Mouse (Mus musculus): ENCODE data around the gene Prdm12. TPM values are rescaled to one million over a fixed set of nuclear protein-coding genes. Genes with fewer than 3 reads are reported as not detected.
A peak's percentile ranks its signal among the peaks of the same experiment; 100 is the strongest.
"Not testable (repeated sequence)": the region's sequence is repeated elsewhere in the genome, so short reads cannot be mapped to it uniquely, and the experiment has no call there.

Gene Prdm12
- total RNA-seq, 1 experiment from 2014 or later = not detected

- DNase-seq = no peak
Measured at GRCm38 (mm10) chr2:31641929-31642328, 2.1 kb downstream of the Prdm12 start.

GRCm38 (mm10) chr2:31653971-31654853 lies 14.4 kb downstream of the Prdm12 start:
- DNase-seq = peak; percentile 38

- DNase-seq = peak; percentile 70
Measured at GRCm38 (mm10) chr2:31654854-31655559, 15.2 kb downstream of the Prdm12 start.

- no peak for DNase-seq
Measured at GRCm38 (mm10) chr2:31656374-31656773, 16.5 kb downstream of the Prdm12 start.

DNA sequence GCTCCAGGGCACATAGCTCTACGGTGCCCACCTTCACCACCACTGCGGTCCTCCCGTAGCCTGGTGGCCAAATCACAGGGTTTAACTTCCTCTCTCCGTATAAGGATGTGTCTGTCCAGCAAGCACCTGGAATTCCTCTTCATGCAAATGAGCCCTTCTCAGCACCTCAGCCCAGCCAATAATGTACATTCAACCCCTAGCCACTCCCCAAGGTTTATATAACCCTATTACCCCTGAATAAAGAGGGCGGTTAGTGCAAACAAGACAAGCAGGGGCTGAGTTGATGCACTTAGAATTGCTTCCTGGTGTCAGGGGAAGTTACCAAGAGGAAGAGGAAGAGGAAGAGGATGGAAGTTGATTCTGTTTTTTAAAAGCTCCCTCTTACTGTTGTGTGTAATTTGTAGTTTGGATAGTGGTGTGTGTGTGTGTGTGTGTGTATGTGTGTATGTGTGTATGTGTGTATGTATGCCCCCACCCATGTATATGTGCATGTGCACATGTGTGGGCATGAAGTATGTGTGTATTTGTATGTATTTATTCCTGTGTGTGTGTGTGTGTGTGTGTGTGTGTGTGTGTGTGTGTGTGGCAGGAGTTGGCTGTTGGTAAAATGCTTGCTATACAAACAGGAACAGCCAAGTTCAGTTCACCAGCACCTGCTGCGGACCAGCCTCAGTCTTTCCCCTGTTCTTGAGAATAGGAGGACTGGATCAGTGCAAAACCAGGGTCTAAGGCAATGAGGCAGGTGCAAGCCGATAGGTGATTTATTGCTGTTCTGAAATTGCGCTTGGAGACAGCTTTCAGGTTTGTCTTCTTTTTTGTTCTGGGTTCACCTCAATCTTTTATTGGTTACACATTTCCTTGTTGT lies 23.3 kb downstream of the Prdm12 start:
- DNase-seq = no peak

- no peak for DNase-seq
Measured at GRCm38 (mm10) chr2:31663804-31664180, 24.0 kb downstream of the Prdm12 start.

GRCm38 (mm10) chr2:31667332-31667731 lies 27.5 kb downstream of the Prdm12 start:
- DNase-seq = peak; percentile 52

- DNase-seq = peak; percentile 94
Measured at GRCm38 (mm10) chr2:31670551-31671035, 30.8 kb downstream of the Prdm12 start, which contains the start of gene Exosc2. Gene Exosc2, plus strand, starts transcription at chr2:31670715.

DNA sequence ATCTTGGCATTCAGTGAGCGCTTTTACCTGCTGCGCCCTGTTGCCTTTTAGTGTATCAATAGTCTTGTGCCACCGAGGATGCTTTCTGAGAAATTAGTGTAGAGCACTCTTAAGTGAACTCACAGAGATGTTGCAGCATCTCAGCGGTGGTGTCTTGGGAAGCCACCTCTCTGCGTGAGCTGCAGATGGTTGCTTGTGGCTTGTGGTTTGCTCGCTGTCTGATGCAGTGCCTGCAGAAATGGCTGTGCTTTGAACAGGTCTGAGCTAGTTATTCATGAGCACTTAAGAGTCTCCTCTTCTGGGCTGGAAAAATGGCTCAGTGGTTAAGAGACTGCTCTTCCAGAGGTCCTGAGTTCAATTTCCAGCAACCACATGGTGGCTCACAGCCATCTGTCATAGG lies 38.8 kb downstream of the Prdm12 start:
- DNase-seq = no peak

- DNase-seq = not testable (repeated sequence)
Measured at GRCm38 (mm10) chr2:31681051-31681707, 41.3 kb downstream of the Prdm12 start.

DNA sequence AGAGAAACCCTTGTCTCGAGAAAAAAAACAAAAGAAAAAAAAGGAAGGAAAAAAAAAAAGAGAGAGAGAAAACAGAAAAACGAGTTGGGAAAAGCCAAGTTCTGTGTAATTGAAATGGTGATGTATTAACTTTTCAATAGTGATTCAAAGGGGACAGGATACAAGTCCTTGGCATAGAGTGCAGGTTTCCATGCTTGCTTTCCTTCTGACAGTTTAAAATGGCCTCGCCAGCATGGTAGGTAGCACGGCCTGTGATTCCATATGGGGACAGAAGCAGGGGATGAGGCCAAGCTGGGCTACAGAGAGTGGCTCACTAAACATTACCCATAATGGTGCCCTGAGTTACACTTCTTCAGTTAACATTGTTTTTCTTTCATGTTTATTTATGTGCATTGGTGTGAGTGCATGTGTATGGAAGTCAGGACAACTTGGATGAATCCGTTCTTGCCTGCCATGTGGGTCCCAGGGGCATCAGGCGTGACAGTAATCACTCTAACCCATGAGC lies 41.9 kb downstream of the Prdm12 start:
- DNase-seq = no peak

DNA sequence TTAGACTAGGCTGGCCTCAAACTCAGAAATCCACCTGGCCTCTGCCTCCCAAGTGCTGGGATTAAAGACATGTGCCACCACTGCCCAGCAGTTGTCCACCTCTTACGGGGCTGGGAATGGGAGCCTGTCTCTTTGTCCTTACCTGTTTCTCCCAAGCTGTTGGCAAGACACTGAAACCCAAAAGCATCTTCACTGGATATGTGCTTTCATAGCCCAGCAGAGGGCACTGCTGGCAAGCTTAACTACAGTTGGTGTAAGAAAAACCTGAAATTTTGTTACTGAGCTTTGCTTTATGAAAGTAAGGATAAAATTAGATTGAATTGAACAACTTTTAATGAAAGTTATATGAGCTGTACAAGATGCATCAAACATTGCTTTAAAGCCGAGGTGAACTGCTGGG lies 43.8 kb downstream of the Prdm12 start:
- peak; percentile 71 for DNase-seq

DNA sequence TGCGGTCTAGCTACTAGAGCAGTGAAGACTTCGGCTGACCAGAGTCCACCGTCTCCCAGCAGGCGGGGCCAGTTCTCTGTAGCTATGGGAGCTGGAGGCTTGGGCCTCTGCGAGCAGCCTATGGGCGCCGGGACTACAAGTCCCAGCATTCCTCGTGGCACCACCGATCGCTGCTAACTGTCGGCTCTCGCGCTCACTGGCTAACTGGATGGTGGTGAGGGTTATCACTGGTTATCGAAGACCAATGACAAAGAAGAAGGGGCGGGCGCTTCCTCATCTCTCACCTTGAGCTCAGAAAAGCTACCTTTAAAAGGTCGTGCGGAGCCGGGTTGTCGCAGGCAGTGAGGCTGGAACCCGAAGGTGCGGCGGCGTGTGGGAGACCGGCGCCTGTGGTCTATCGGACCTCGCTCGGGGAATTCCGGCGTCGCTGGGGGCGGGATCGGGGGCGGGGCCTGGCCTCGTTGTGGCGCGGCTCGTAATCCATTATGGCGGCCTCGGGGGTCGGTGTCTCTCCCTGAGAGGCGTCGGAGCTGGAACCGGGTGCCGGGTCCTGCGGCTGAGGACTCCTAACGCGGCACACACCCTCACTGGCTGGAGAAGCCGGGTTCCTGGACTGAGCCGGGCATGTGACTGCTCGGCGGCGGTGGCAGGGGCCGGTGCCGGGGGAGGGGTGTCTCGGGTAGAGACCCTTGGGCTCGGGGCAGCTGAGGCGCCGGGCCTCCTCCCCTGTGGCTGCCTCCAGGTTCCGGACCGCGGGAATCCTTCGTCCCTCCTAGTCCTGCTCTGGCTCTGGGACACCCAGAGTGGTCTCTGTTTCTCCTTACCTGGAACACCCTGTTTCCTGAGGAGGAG lies 48.5 kb downstream of the Prdm12 start, which contains the start of gene Abl1:
TSS of gene Abl1 (plus strand) at position 303 of the 852 bp plus-strand sequence.
- peak; percentile 97 for DNase-seq

- peak; percentile 29 for DNase-seq
Measured at GRCm38 (mm10) chr2:31689045-31689444, 49.2 kb downstream of the Prdm12 start.

- DNase-seq = no peak
Measured at GRCm38 (mm10) chr2:31690063-31690462, 50.2 kb downstream of the Prdm12 start.

- DNase-seq = peak; percentile 34
Measured at GRCm38 (mm10) chr2:31698209-31698608, 58.4 kb downstream of the Prdm12 start.

DNA sequence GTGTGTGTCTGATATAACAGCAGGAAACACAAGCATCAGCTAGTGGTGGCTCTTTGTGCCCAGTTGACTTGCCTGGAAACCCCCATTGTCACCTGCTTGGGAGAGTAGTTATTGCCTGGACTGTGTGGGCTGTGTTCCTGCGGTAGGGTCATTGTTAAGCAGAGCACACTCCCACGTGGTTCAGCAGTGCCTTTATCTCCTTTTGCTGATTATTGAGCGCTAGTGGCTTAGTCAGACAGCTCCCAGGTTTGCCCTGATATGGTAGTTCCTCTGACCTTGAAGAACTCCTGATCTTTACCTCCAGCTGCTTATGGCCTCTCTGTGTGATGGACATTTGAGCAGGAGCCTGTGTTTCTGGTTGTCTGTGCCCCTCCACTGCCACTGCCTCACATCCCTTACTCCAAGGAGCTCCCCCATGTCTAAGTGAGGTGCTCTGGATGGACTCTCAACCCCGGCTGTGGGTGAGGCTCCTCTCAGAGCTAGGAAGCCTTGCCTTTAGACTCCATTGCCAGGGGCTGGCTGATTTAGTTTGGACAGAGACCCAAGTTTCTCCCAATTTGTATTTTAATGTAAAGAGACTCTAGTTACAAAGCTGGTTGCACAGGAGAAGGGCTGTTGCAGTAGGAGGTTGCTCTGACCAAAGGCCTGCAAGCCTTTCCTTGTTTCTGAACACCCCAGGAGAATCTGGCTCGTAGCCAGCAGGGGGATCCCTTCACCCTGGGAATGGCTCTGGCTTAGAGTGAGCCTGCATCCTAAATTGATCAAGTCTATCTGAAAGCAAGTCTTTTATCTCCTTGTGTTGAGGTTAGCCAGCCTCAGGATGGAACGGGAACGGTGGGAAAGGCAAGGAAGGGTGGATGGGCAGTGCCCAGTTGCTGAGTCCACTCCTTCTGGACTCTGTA lies 61.0 kb downstream of the Prdm12 start:
- DNase-seq = no peak

GRCm38 (mm10) chr2:31703226-31703625 lies 63.4 kb downstream of the Prdm12 start:
- DNase-seq = no peak
